ENCODE assay signal across 8 mouse cellular contexts in the genomic region with DNA sequence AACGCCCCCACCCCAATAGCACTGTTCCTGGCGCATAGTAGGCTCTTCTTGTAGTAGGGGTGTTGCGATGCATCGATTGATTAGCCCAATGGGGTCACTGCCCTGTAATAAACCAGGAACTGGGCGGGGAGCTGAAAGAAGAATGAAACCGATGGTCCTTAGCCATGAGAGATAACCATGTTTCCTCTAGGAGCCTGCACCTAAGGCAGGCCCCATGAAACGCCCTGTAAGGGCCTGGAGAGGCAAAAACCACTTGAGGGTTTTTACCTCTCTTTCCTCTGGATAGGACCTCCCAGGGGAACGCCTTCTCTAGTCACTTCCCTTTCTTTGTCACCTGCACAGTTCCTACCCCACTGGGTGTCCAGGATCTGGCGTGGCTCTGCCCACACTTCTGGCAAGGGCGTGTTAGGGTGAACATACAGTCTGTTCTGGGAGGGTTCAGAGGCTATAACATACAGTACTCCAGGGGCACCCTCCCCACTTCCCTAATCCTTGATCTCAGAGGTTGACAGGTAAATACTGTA. TPM values are rescaled to one million over a fixed set of nuclear protein-coding genes. Genes with fewer than 3 reads are reported as not detected.
DNase-seq lines count a peak whose midpoint lies in the region; ATAC-seq and TF ChIP-seq lines count a peak whose summit lies in the region.

No protein-coding gene starts in this region.

- peak; percentile 16 for TF ChIP-seq POLR2A in ES-Bruce4 (IDR thresholded peaks at IDR 0.05; ENCODE audit: insufficient read depth, low read length)

- no peak for DNase-seq in gastrocnemius, adult 2 months
- no peak for DNase-seq in gastrocnemius, adult 8-10 months (ENCODE audit: low spot score in 2 of 2)
- no peak for DNase-seq in liver, postnatal 0 days
- DNase-seq in adipocyte (ENCODE audit: low spot score): no peak
- no peak for DNase-seq in left cerebral cortex, postnatal 10 days (ENCODE audit: extremely low spot score in 1 of 2, low spot score in 2 of 2)

- H3K27ac ChIP-seq in gastrocnemius, adult 2 months: peak overlapping the region; percentile 89
- H3K27ac ChIP-seq in ES-Bruce4 (ENCODE audit: insufficient read depth, low read length): no peak overlapping the region
- H3K27ac ChIP-seq in heart, embryonic 16.5 days (ENCODE audit: low read length): peak overlapping the region; percentile 91
- 0 out of 2 replicates have a peak overlapping the region, but pooled peaks have one; percentile 7 for H3K27ac ChIP-seq in liver, postnatal 0 days (ENCODE audit: low read depth)
- H3K27ac ChIP-seq in stomach, embryonic 15.5 days: peak overlapping the region; percentile 94

- H3K27me3 ChIP-seq in ES-Bruce4 (ENCODE audit: control insufficient read depth, insufficient read depth, low read length, poor library complexity, severe bottlenecking): no peaks in the 10 kb centered on the region
- no peaks in the 10 kb centered on the region for H3K27me3 ChIP-seq in heart, embryonic 16.5 days (ENCODE audit: control insufficient read depth, insufficient read depth, low read length)
- H3K27me3 ChIP-seq in liver, postnatal 0 days (ENCODE audit: insufficient read depth, low read length): peaks cover 12% of the 10 kb centered on the region
- no peaks in the 10 kb centered on the region for H3K27me3 ChIP-seq in stomach, embryonic 15.5 days (replicated peaks)

- H3K4me2 ChIP-seq in heart, embryonic 16.5 days (ENCODE audit: low read depth, low read length): peak overlapping the region; percentile 88
- peak overlapping the region; percentile 93 for H3K4me2 ChIP-seq in liver, postnatal 0 days (ENCODE audit: low read depth, low read length)
- peak overlapping the region; percentile 60 for H3K4me2 ChIP-seq in stomach, embryonic 15.5 days

- peak overlapping the region; percentile 78 for H3K4me3 ChIP-seq in gastrocnemius, adult 2 months
- H3K4me3 ChIP-seq in ES-Bruce4 (ENCODE audit: low read depth, low read length): peak overlapping the region; percentile 89
- H3K4me3 ChIP-seq in heart, embryonic 16.5 days (ENCODE audit: low read length): peak overlapping the region; percentile 57
- H3K4me3 ChIP-seq in liver, postnatal 0 days (ENCODE audit: low read depth, low read length): peak overlapping the region; percentile 61
- H3K4me3 ChIP-seq in stomach, embryonic 15.5 days (replicated peaks): peak overlapping the region; percentile 44

- TF ChIP-seq CTCF in gastrocnemius, adult 2 months (IDR thresholded peaks at IDR 0.05): no peak
- no peak for TF ChIP-seq CTCF in ES-Bruce4 (IDR thresholded peaks at IDR 0.05; ENCODE audit: low read depth, low read length)
- TF ChIP-seq CTCF in liver, postnatal 0 days (IDR thresholded peaks at IDR 0.05; ENCODE audit: low read depth): no peak

- no peaks in the 10 kb centered on the region for H3K9me3 ChIP-seq in ES-Bruce4 (replicated peaks; ENCODE audit: control insufficient read depth, insufficient read depth, low read length, poor library complexity, severe bottlenecking)
- no peaks in the 10 kb centered on the region for H3K9me3 ChIP-seq in heart, embryonic 16.5 days (replicated peaks; ENCODE audit: control insufficient read depth, low read length)
- no peaks in the 10 kb centered on the region for H3K9me3 ChIP-seq in liver, postnatal 0 days (ENCODE audit: low read length)
- H3K9me3 ChIP-seq in stomach, embryonic 15.5 days: no peaks in the 10 kb centered on the region

- no peaks in the 10 kb centered on the region for H3K36me3 ChIP-seq in ES-Bruce4 (ENCODE audit: control insufficient read depth, insufficient read depth, low read length, poor library complexity, severe bottlenecking)
- H3K36me3 ChIP-seq in heart, embryonic 16.5 days (ENCODE audit: control insufficient read depth, insufficient read depth): no peaks in the 10 kb centered on the region
- H3K36me3 ChIP-seq in liver, postnatal 0 days (replicated peaks; ENCODE audit: insufficient read depth, low read length): no peaks in the 10 kb centered on the region
- no peaks in the 10 kb centered on the region for H3K36me3 ChIP-seq in stomach, embryonic 15.5 days

- ATAC-seq in heart, embryonic 16.5 days (replicated peaks; ENCODE audit: extremely low read depth, insufficient read depth, low FRiP score): peak; percentile 12; the same call in 1 of the 2 replicates
- peak; percentile 65 for ATAC-seq in liver, postnatal 0 days
- ATAC-seq in stomach, embryonic 15.5 days (ENCODE audit: insufficient read depth, low FRiP score, low read depth): peak; percentile 11; the same call in 1 of the 2 replicates

- peaks cover 9% of the 10 kb centered on the region for H3K4me1 ChIP-seq in ES-Bruce4 (ENCODE audit: control insufficient read depth, insufficient read depth, low read length)
- peaks cover 34% of the 10 kb centered on the region for H3K4me1 ChIP-seq in heart, embryonic 16.5 days (ENCODE audit: control insufficient read depth, insufficient read depth, low read length)
- H3K4me1 ChIP-seq in liver, postnatal 0 days (ENCODE audit: insufficient read depth): peaks cover 40% of the 10 kb centered on the region
- peaks cover 36% of the 10 kb centered on the region for H3K4me1 ChIP-seq in stomach, embryonic 15.5 days

- intact Hi-C loops in gastrocnemius, adult 2 months (cut with DNase I): loop anchor here (5.0 kb wide), 1 partner anchor 110 kb away; no protein-coding TSS in a partner anchor
- intact Hi-C loops in left cerebral cortex, postnatal 10 days (cut with DNase I): loop anchor here (10.0 kb wide), 1 partner anchor 428 kb away; a partner anchor contains a TSS

- TF ChIP-seq EP300 in ES-Bruce4 (IDR thresholded peaks at IDR 0.05; ENCODE audit: insufficient read depth, low read depth, low read length): no peak
- TF ChIP-seq EP300 in liver, postnatal 0 days (IDR thresholded peaks at IDR 0.05; ENCODE audit: low read depth): no peak

- 20% methylated on average over 10 of the region's 10 CpGs for WGBS in heart, embryonic 16.5 days
- 12% methylated on average over 10 of the region's 10 CpGs for WGBS in liver, postnatal 0 days (ENCODE audit: insufficient replicate concordance)
- 21% methylated on average over 10 of the region's 10 CpGs for WGBS in stomach, embryonic 15.5 days

- peak overlapping the region; percentile 74 for H3K9ac ChIP-seq in ES-Bruce4 (ENCODE audit: low read depth, poor library complexity, severe bottlenecking)
- peak overlapping the region; percentile 79 for H3K9ac ChIP-seq in heart, embryonic 16.5 days (ENCODE audit: low read length)
- H3K9ac ChIP-seq in liver, postnatal 0 days (replicated peaks): peak overlapping the region; percentile 54; the same call in 1 of the 2 replicates
- H3K9ac ChIP-seq in stomach, embryonic 15.5 days: peak overlapping the region; percentile 48; the same call in 1 of the 2 replicates

RNA-seq across cellular contexts. Expression of a gene that starts 3.5 kb away (rescaled TPM):
- total RNA-seq in gastrocnemius, adult 2 months (2021): under 1 TPM in 1 of 2 experiments, not detected in 1; 0.50 TPM
- total RNA-seq in gastrocnemius, adult 8-10 months (2022): under 1 TPM in 1 of 4 experiments, not detected in 3; 0.92 TPM
- not detected in 2 replicates for polyA plus RNA-seq in ES-Bruce4 (2011; ENCODE audit: insufficient read depth, insufficient read length, low read depth, missing spikeins)
- polyA plus RNA-seq in heart, embryonic 16.5 days (2015; fragmentation: Nextera tagmentation; extraction: Ambion mirVana): 0.54 and 1.4 TPM in 2 replicates
- polyA plus RNA-seq in liver, postnatal 0 days (2015; fragmentation: Nextera tagmentation; extraction: Ambion mirVana): not detected in 2 replicates
- polyA plus RNA-seq in stomach, embryonic 15.5 days (2015; fragmentation: Nextera tagmentation; extraction: Ambion mirVana): not detected in 2 replicates
- total RNA-seq in left cerebral cortex, postnatal 10 days (2021): not detected

RNA-seq across cellular contexts. Expression of a gene that starts 50.4 kb away (rescaled TPM):
- total RNA-seq in gastrocnemius, adult 2 months (2021): 10 to 100 TPM; 66.5 to 81.6 TPM
- 10 to 100 TPM; 65.5 to 74.0 (median 68.3) TPM for total RNA-seq in gastrocnemius, adult 8-10 months (2022)
- polyA plus RNA-seq in ES-Bruce4 (2011; ENCODE audit: insufficient read depth, insufficient read length, low read depth, missing spikeins): 112 and 129 TPM in 2 replicates
- 40.4 and 47.6 TPM in 2 replicates for polyA plus RNA-seq in heart, embryonic 16.5 days (2015; fragmentation: Nextera tagmentation; extraction: Ambion mirVana)
- 15.1 and 16.9 TPM in 2 replicates for polyA plus RNA-seq in liver, postnatal 0 days (2015; fragmentation: Nextera tagmentation; extraction: Ambion mirVana)
- polyA plus RNA-seq in stomach, embryonic 15.5 days (2015; fragmentation: Nextera tagmentation; extraction: Ambion mirVana): 39.8 and 43.3 TPM in 2 replicates
- 100 to 1,000 TPM; 238 to 244 TPM for total RNA-seq in left cerebral cortex, postnatal 10 days (2021)

RNA-seq across cellular contexts. Expression of a gene that starts 51.0 kb away (rescaled TPM):
- 100 to 1,000 TPM in 1 of 2 experiments, 10 to 100 TPM in 1; 99.5 to 139 TPM for total RNA-seq in gastrocnemius, adult 2 months (2021)
- total RNA-seq in gastrocnemius, adult 8-10 months (2022): 100 to 1,000 TPM; 105 to 141 (median 132) TPM
- polyA plus RNA-seq in ES-Bruce4 (2011; ENCODE audit: insufficient read depth, insufficient read length, low read depth, missing spikeins): 31.8 and 42.7 TPM in 2 replicates
- 137 and 143 TPM in 2 replicates for polyA plus RNA-seq in heart, embryonic 16.5 days (2015; fragmentation: Nextera tagmentation; extraction: Ambion mirVana)
- 113 TPM in 2 replicates for polyA plus RNA-seq in liver, postnatal 0 days (2015; fragmentation: Nextera tagmentation; extraction: Ambion mirVana)
- polyA plus RNA-seq in stomach, embryonic 15.5 days (2015; fragmentation: Nextera tagmentation; extraction: Ambion mirVana): 145 and 154 TPM in 2 replicates
- total RNA-seq in left cerebral cortex, postnatal 10 days (2021): 10 to 100 TPM; 46.8 to 47.1 TPM

Comparison
In these comparisons a context has a peak if more than half of its experiments do, and no peak if none do; other contexts are left out.
1. ATAC-seq: peak in every context shown above with its lines; median percentile 65 in liver, postnatal 0 days; 12 in heart, embryonic 16.5 days; 11 in stomach, embryonic 15.5 days.